Mouse (Mus musculus) embryonic facial prominence, embryonic 13.5 days (tissue): Measurements from ENCODE around the gene Enpp7. TPM values are rescaled to one million over a fixed set of nuclear protein-coding genes. Genes with fewer than 3 reads are reported as not detected.

Experiments used
- ATAC-seq: fragments of 200-750 bp; cut with Nextera tagmentation; 2 replicates; pipeline ENCODE4 v1.8.0; 2017; ENCODE audit warnings: low read depth; ENCODE audit not compliant: insufficient number of reproducible peaks, insufficient read depth, low FRiP score, low TSS enrichment
- H3K27ac ChIP-seq: fragments of 300-500 bp; sonication (generic); 2 replicates; pipeline ENCODE4 v1.5.1; 2015; ENCODE audit warnings: moderate library complexity, mild to moderate bottlenecking, inconsistent platforms
- H3K27me3 ChIP-seq: fragments of 300-500 bp; sonication (generic); 2 replicates; pipeline ENCODE4 v1.6.1; 2015; ENCODE audit warnings: mild to moderate bottlenecking, inconsistent platforms
- H3K36me3 ChIP-seq: fragments of 300-500 bp; sonication (generic); 2 replicates; pipeline ENCODE4 v1.6.1; 2015; ENCODE audit warnings: mild to moderate bottlenecking, inconsistent platforms
- H3K4me1 ChIP-seq: fragments of 300-500 bp; sonication (generic); 2 replicates; pipeline ENCODE4 v1.6.1; 2015; ENCODE audit warnings: inconsistent platforms
- H3K4me2 ChIP-seq: fragments of 300-500 bp; sonication (generic); 2 replicates; pipeline ENCODE4 v1.6.1; 2015; ENCODE audit warnings: moderate library complexity, mild to moderate bottlenecking, inconsistent platforms
- H3K4me3 ChIP-seq: fragments of 300-500 bp; sonication (generic); 2 replicates; pipeline ENCODE4 v1.5.1; 2015; ENCODE audit warnings: mild to moderate bottlenecking, inconsistent platforms
- H3K9ac ChIP-seq: fragments of 300-500 bp; sonication (generic); 2 replicates; pipeline ENCODE4 v1.6.1; 2015; ENCODE audit warnings: mild to moderate bottlenecking, inconsistent platforms
- H3K9me3 ChIP-seq: fragments of 300-500 bp; sonication (generic); 2 replicates; pipeline ENCODE4 v1.6.1; 2016; ENCODE audit warnings: inconsistent platforms
- WGBS: fragments of 180-500 bp; shearing (Covaris S2); methylation state at CpG from one replicate; pipeline ENCODE4 v1.1.7; 2015; ENCODE audit warnings: mixed read lengths; 5-methylcytosine and 5-hydroxymethylcytosine counted together
- polyA plus RNA-seq: library from polyadenylated mRNA; unstranded; fragments of >200 nt; fragmentation: Nextera tagmentation; extraction: Ambion mirVana; gene quantifications from 2 replicates; pipeline ENCODE4 v1.2.1, GENCODE M21; 2015

Enpp7 gene
- polyA plus RNA-seq, 1 experiment from 2014 or later: not detected

- peak overlapping the region; percentile 33 for H3K4me3 ChIP-seq
- no peaks in the 10 kb centered on the region for H3K36me3 ChIP-seq
- no peak overlapping the region for H3K27ac ChIP-seq
- WGBS: 9% methylated on average over 30 of the region's 30 CpGs
- peak overlapping the region; percentile 63 for H3K4me2 ChIP-seq
- H3K9ac ChIP-seq: peak overlapping the region; percentile 49; the same call in 1 of the 2 replicates
- H3K9me3 ChIP-seq: no peaks in the 10 kb centered on the region
- H3K27me3 ChIP-seq: peaks cover 42% of the 10 kb centered on the region
- peaks cover 25% of the 10 kb centered on the region for H3K4me1 ChIP-seq
- peak; percentile 56; the same call in 1 of the 2 replicates for ATAC-seq
Measured at GRCm38 (mm10) chr11:118998540-118999265, 10.7 kb downstream of the Enpp7 start.

DNA sequence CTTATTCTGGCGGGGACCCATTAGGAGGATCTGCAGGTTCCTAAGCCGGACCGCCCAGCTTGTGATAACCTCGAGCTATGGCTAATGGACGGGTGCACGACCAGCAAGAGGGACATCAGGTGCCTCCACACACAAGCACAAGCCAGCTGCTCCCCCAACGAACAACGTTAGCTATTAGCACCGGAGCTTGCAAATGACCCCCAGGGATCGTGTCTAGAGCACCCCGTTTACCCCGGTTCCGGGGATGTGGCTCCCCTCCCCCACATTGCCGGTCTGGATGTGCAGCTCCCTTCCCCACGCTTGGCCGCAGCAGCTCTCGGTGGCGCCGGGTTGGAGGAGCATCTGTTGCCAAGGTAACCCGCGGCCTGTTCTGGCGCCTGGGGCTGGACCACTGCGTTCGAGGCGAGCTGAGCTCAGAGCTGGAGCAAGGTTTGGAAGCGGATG lies 11.4 kb downstream of the Enpp7 start:
- H3K27me3 ChIP-seq: peaks cover 41% of the 10 kb centered on the region
- no peak overlapping the region for H3K27ac ChIP-seq
- peak overlapping the region; percentile 63 for H3K4me2 ChIP-seq
- WGBS: 3% methylated on average over 26 of the region's 26 CpGs
- peak overlapping the region; percentile 33 for H3K4me3 ChIP-seq
- no peaks in the 10 kb centered on the region for H3K36me3 ChIP-seq
- peaks cover 25% of the 10 kb centered on the region for H3K4me1 ChIP-seq
- no peaks in the 10 kb centered on the region for H3K9me3 ChIP-seq
- ATAC-seq: no peak
- H3K9ac ChIP-seq: 0 out of 2 replicates have a peak overlapping the region, but pooled peaks have one; percentile 36

DNA sequence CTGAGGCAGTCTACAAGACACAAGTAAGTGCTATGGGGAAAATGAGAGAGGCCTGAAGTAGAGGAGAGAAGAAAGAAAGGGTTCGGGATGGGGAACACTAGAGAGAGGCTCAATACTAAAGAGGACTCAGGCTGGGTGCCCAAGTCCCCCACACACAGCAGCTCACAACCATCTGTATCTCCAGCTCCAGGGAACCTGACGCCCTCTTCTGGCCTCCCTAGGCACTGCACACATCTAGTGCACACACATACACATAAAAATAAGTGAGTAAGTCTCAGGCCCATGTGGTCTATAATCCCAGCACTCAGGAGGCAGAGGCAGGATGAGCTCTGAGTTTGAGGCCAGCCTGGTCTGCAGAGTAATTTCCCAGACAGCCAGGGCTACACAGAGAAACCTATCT lies 12.9 kb downstream of the Enpp7 start:
- no peak overlapping the region for H3K4me3 ChIP-seq
- H3K36me3 ChIP-seq: no peaks in the 10 kb centered on the region
- H3K9me3 ChIP-seq: no peaks in the 10 kb centered on the region
- 69% methylated on average over 2 of the region's 2 CpGs for WGBS
- H3K27me3 ChIP-seq: peaks cover 32% of the 10 kb centered on the region
- H3K27ac ChIP-seq: no peak overlapping the region
- H3K4me1 ChIP-seq: peaks cover 15% of the 10 kb centered on the region
- no peak overlapping the region for H3K4me2 ChIP-seq
- no peak for ATAC-seq
- no peak overlapping the region for H3K9ac ChIP-seq

DNA sequence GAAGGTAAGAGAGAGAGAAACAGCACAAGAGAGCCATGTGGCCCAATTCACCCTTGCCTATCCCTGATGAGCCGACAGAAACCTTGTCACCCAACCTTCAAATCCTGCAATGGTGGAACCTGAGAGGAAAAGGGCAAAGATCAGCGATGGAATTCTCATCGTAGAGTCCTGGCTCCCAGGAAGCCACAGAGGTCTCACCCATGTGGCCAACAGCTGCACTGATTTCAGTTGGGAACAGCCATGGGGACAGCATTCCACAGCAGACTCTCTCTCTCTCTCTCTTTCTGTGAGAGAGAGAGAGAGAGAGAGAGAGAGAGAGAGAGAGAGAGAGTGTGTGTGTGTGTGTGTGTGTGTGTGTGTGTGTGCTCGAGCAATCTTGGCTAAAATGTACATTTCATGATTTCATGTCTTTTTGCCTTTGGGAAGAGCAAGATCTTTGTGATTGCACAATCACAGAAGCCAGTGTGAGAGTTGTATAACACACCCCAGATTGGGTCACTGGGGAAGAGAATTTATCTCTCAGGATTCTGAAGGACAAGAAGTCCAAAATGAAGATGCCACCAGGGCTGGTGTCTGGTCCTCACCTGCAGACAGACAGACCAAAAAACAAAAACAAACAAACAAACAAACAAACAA lies 13.6 kb downstream of the Enpp7 start:
- Histone ChIP-seq H3K4me3 (no peak overlapping the region), H3K4me2 (no peak overlapping the region), H3K9me3 (no peaks in the 10 kb centered on the region), H3K27ac (no peak overlapping the region), H3K4me1 (peaks cover 15% of the 10 kb centered on the region), H3K9ac (no peak overlapping the region), H3K27me3 (peaks cover 30% of the 10 kb centered on the region), H3K36me3 (no peaks in the 10 kb centered on the region)
- WGBS: 61% methylated on average over 4 of the region's 4 CpGs
- no peak for ATAC-seq

DNA sequence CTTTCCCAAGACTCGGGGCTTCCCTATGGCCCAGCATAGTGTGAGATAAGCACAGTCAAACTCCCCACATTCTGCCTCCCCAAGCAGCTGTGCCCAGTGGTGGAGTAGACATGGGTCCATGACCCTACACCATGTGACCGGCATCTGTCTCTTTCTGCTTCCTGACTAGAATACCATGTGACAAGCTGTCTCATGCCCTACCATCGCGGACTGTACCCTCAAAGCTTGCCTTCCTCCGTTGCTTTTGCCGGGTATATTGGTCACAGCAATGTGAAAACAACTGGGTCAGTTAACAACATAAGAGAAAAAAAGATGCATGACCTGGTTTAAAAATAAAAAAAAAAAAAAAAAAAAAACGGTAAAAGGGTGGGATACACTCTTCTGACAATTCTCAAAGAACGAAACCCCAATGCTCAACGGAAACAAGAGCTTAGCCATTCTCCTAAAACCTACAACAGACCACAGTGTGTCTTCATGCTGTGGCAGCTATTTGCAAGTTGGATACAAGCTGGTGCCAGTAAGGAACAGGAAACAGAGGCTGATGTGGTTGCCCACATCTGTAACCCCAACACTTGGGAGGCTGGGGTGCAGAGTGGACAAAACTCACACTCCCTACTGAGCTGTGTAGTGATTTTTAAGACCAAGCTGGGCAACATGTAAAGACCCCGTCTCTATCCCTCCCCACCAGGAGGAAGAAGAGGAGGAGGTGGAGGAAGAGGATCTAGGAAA lies 17.7 kb downstream of the Enpp7 start:
- peaks cover 8% of the 10 kb centered on the region; the same call in 1 of the 2 replicates for H3K27me3 ChIP-seq
- no peak overlapping the region for H3K27ac ChIP-seq
- ATAC-seq: no peak
- H3K4me2 ChIP-seq: no peak overlapping the region
- no peak overlapping the region for H3K4me3 ChIP-seq
- H3K4me1 ChIP-seq: peaks cover 8% of the 10 kb centered on the region; the same call in 1 of the 2 replicates
- H3K9ac ChIP-seq: no peak overlapping the region
- H3K36me3 ChIP-seq: no peaks in the 10 kb centered on the region
- WGBS: 85% methylated on average over 10 of the region's 10 CpGs
- H3K9me3 ChIP-seq: no peaks in the 10 kb centered on the region

DNA sequence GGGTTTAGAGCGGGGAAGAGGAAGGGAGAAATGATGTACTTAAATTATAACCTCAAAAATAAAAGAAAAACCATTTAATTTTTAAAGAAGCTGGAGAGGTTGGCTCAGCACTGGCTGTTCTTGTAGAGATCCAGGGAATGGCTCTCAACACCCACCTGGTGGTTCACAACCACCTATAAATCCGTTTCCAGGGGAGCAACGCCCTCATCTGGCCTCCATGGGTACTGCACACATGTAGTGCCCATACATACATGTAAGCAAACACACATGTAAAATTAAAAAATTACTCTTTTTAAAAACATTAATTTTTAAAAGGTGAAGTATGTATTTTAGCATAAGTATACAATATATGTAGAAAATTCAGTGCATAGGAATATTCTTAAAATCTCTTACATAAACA lies 18.5 kb downstream of the Enpp7 start:
- Histone ChIP-seq H3K27me3 (peaks cover 5% of the 10 kb centered on the region; the same call in 1 of the 2 replicates), H3K4me2 (no peak overlapping the region), H3K9me3 (no peaks in the 10 kb centered on the region), H3K4me3 (no peak overlapping the region), H3K36me3 (no peaks in the 10 kb centered on the region), H3K4me1 (peaks cover 8% of the 10 kb centered on the region; the same call in 1 of the 2 replicates), H3K27ac (no peak overlapping the region), H3K9ac (no peak overlapping the region)
- 66% methylated on average over 3 of the region's 3 CpGs for WGBS
- ATAC-seq: no peak

DNA sequence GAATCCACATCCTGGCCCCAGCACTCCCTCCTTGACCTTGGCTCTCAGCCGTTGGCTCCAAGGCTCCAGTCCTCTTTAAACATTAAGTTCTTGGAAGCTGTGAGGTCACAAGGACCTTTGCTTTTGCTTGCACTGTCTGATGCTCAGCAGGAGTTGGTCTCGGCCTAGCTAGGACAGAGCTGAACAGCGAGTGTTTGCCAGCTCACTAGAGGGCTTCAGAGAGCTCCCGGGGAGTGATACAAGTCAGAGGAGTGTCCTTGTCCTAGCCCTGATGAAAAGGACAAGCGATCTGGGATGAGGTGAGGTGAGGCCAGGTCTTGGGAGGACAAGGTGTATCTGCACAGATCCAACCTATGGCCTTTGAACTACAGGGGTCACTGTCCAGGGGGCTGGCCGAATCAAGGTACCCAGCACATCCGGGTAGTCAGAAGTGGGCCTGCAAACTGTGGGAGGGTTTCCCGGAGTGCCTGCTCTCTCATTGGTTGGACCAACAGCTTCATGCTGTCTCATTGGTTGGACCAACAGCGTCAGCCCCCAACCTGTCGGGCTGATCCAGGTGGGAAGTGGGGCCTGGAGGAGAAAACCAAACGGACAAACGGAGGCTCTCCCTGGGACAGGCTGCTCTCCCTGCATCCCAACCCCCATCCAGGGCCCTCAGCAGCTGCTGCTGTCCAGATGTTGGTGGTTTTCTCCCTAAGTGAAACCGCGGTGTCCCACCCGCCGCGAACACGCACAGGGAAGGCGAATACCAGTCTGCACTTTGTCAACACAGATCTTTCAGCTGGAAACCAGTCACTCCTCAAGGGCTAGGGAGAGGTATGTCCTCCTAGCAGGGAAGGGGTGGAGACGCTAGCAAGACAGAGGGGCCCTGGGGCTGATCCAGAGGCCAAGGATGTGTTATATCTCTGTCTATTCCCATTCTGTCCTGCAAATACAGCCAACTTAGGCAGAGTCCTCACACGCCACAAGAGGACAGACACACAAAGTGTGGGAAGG lies 19.8 kb downstream of the Enpp7 start:
- Histone ChIP-seq H3K27me3 (peaks cover 2% of the 10 kb centered on the region; the same call in 1 of the 2 replicates), H3K4me2 (peak overlapping the region; percentile 66), H3K27ac (no peak overlapping the region), H3K4me1 (peaks cover 8% of the 10 kb centered on the region; the same call in 1 of the 2 replicates), H3K36me3 (no peaks in the 10 kb centered on the region), H3K4me3 (peak overlapping the region; percentile 42), H3K9me3 (no peaks in the 10 kb centered on the region), H3K9ac (peak overlapping the region; percentile 64)
- 15% methylated on average over 21 of the region's 21 CpGs for WGBS
- ATAC-seq: peak; percentile 71; the same call in 1 of the 2 replicates

GRCm38 (mm10) chr11:119014455-119014854 lies 26.5 kb downstream of the Enpp7 start:
- Histone ChIP-seq H3K4me1 (no peaks in the 10 kb centered on the region), H3K9ac (no peak overlapping the region), H3K9me3 (no peaks in the 10 kb centered on the region), H3K27ac (no peak overlapping the region), H3K27me3 (no peaks in the 10 kb centered on the region), H3K4me2 (no peak overlapping the region), H3K4me3 (no peak overlapping the region), H3K36me3 (no peaks in the 10 kb centered on the region)
- ATAC-seq: no peak
- 66% methylated on average over 7 of the region's 7 CpGs for whole genome bisulfite sequencing

GRCm38 (mm10) chr11:119017506-119017905 lies 29.5 kb downstream of the Enpp7 start:
- ATAC-seq: no peak
- 77% methylated on average over 7 of the region's 7 CpGs for WGBS

GRCm38 (mm10) chr11:119021180-119021579 lies 33.2 kb downstream of the Enpp7 start:
- Histone ChIP-seq H3K4me3 (no peak overlapping the region), H3K9me3 (no peaks in the 10 kb centered on the region), H3K27me3 (0 out of 2 replicates have a peak, but pooled peaks cover 5% of the 10 kb centered on the region), H3K9ac (no peak overlapping the region), H3K4me2 (no peak overlapping the region), H3K27ac (no peak overlapping the region), H3K36me3 (peaks cover 7% of the 10 kb centered on the region; the same call in 1 of the 2 replicates), H3K4me1 (peaks cover 33% of the 10 kb centered on the region)
- no peak for ATAC-seq
- 91% methylated on average over 7 of the region's 7 CpGs for WGBS

More at GRCm38 (mm10) chr11:119017506-119017905, 29.5 kb downstream of the Enpp7 start:
- no peaks in the 10 kb centered on the region for H3K9me3 ChIP-seq
- H3K27me3 ChIP-seq: 0 out of 2 replicates have a peak, but pooled peaks cover 5% of the 10 kb centered on the region
- H3K4me3 ChIP-seq: no peak overlapping the region
- peaks cover 8% of the 10 kb centered on the region; the same call in 1 of the 2 replicates for H3K4me1 ChIP-seq
- H3K4me2 ChIP-seq: no peak overlapping the region
- H3K9ac ChIP-seq: no peak overlapping the region
- H3K27ac ChIP-seq: no peak overlapping the region
- H3K36me3 ChIP-seq: no peaks in the 10 kb centered on the region
